Mouse (Mus musculus): Measurements from ENCODE around the gene Gpr83. TPM values are rescaled to one million over a fixed set of nuclear protein-coding genes. Genes with fewer than 3 reads are reported as not detected.
"Not testable (repeated sequence)": the region's sequence is repeated elsewhere in the genome, so short reads cannot be mapped to it uniquely, and the experiment has no call there.

Gpr83 gene
- polyA plus RNA-seq, 1 experiment from 2014 or later = 1.7 TPM

- H3K4me1 ChIP-seq (ENCODE audit: control insufficient read depth, insufficient read depth, low read depth, low read length) = peaks cover 3% of the 10 kb centered on the region; the same call in 1 of the 2 replicates
- no peak overlapping the region for H3K4me3 ChIP-seq (ENCODE audit: low read length)
- H3K36me3 ChIP-seq (ENCODE audit: control insufficient read depth, insufficient read depth, low read length) = no peaks in the 10 kb centered on the region
- H3K9me3 ChIP-seq (ENCODE audit: control insufficient read depth, low read length) = no peaks in the 10 kb centered on the region
- no peak for ATAC-seq
- no peak overlapping the region for H3K4me2 ChIP-seq (ENCODE audit: low read length)
- no peaks in the 10 kb centered on the region for H3K27me3 ChIP-seq (replicated peaks; ENCODE audit: control insufficient read depth, insufficient read depth, low read length)
- 72% methylated on average over 5 of the region's 5 CpGs for whole genome bisulfite sequencing
- H3K9ac ChIP-seq (ENCODE audit: low read depth, low read length) = no peak overlapping the region
- no peak overlapping the region for H3K27ac ChIP-seq (ENCODE audit: low read depth, low read length)
These were observed 15.9 kb downstream of the Gpr83 start for GRCm38 (mm10) chr9:14875743-14876507.

- H3K9me3 ChIP-seq (ENCODE audit: control insufficient read depth, low read length); H3K27me3 ChIP-seq (replicated peaks; ENCODE audit: control insufficient read depth, insufficient read depth, low read length); ATAC-seq; H3K4me3 ChIP-seq (ENCODE audit: low read length); H3K4me2 ChIP-seq (ENCODE audit: low read length); H3K27ac ChIP-seq (ENCODE audit: low read depth, low read length); H3K4me1 ChIP-seq (ENCODE audit: control insufficient read depth, insufficient read depth, low read depth, low read length); H3K36me3 ChIP-seq (ENCODE audit: control insufficient read depth, insufficient read depth, low read length); H3K9ac ChIP-seq (ENCODE audit: low read depth, low read length): not testable (repeated sequence)
- WGBS = 37% methylated on average over 8 of the region's 8 CpGs
These were observed 16.6 kb downstream of the Gpr83 start for GRCm38 (mm10) chr9:14876566-14876965.

- no peak for ATAC-seq
- Histone ChIP-seq H3K4me3 (ENCODE audit: low read length) (no peak overlapping the region), H3K27ac (ENCODE audit: low read depth, low read length) (no peak overlapping the region), H3K4me1 (ENCODE audit: control insufficient read depth, insufficient read depth, low read depth, low read length) (no peaks in the 10 kb centered on the region), H3K9me3 (ENCODE audit: control insufficient read depth, low read length) (no peaks in the 10 kb centered on the region), H3K4me2 (ENCODE audit: low read length) (no peak overlapping the region), H3K27me3 (replicated peaks; ENCODE audit: control insufficient read depth, insufficient read depth, low read length) (no peaks in the 10 kb centered on the region), H3K9ac (ENCODE audit: low read depth, low read length) (no peak overlapping the region), H3K36me3 (ENCODE audit: control insufficient read depth, insufficient read depth, low read length) (no peaks in the 10 kb centered on the region)
- WGBS = 69% methylated on average over 4 of the region's 4 CpGs
These were observed 24.6 kb downstream of the Gpr83 start for GRCm38 (mm10) chr9:14884641-14885040.

GRCm38 (mm10) chr9:14885151-14885550, 25.1 kb downstream of the Gpr83 start:
- Histone ChIP-seq H3K27me3 (replicated peaks; ENCODE audit: control insufficient read depth, insufficient read depth, low read length) (no peaks in the 10 kb centered on the region), H3K9ac (ENCODE audit: low read depth, low read length) (no peak overlapping the region), H3K27ac (ENCODE audit: low read depth, low read length) (no peak overlapping the region)

GRCm38 (mm10) chr9:14885954-14886353, 25.9 kb downstream of the Gpr83 start:
- 86% methylated on average over 1 of the region's 1 CpGs for WGBS
- Histone ChIP-seq H3K9me3 (ENCODE audit: control insufficient read depth, low read length) (no peaks in the 10 kb centered on the region), H3K36me3 (ENCODE audit: control insufficient read depth, insufficient read depth, low read length) (no peaks in the 10 kb centered on the region), H3K9ac (ENCODE audit: low read depth, low read length) (no peak overlapping the region), H3K4me3 (ENCODE audit: low read length) (no peak overlapping the region), H3K4me2 (ENCODE audit: low read length) (no peak overlapping the region), H3K4me1 (ENCODE audit: control insufficient read depth, insufficient read depth, low read depth, low read length) (no peaks in the 10 kb centered on the region), H3K27me3 (replicated peaks; ENCODE audit: control insufficient read depth, insufficient read depth, low read length) (no peaks in the 10 kb centered on the region), H3K27ac (ENCODE audit: low read depth, low read length) (no peak overlapping the region)
- no peak for ATAC-seq

More at GRCm38 (mm10) chr9:14885151-14885550, 25.1 kb downstream of the Gpr83 start:
- no peak for ATAC-seq
- no peaks in the 10 kb centered on the region for H3K9me3 ChIP-seq (ENCODE audit: control insufficient read depth, low read length)
- H3K36me3 ChIP-seq (ENCODE audit: control insufficient read depth, insufficient read depth, low read length) = no peaks in the 10 kb centered on the region
- H3K4me2 ChIP-seq (ENCODE audit: low read length) = no peak overlapping the region
- no peaks in the 10 kb centered on the region for H3K4me1 ChIP-seq (ENCODE audit: control insufficient read depth, insufficient read depth, low read depth, low read length)
- H3K4me3 ChIP-seq (ENCODE audit: low read length) = no peak overlapping the region

GRCm38 (mm10) chr9:14887787-14888382, 27.9 kb downstream of the Gpr83 start:
- H3K9me3 ChIP-seq (ENCODE audit: control insufficient read depth, low read length) = no peaks in the 10 kb centered on the region
- H3K4me3 ChIP-seq (ENCODE audit: low read length) = no peak overlapping the region
- H3K4me2 ChIP-seq (ENCODE audit: low read length) = no peak overlapping the region
- WGBS = 82% methylated on average over 6 of the region's 6 CpGs
- H3K27me3 ChIP-seq (replicated peaks; ENCODE audit: control insufficient read depth, insufficient read depth, low read length) = no peaks in the 10 kb centered on the region
- no peak overlapping the region for H3K27ac ChIP-seq (ENCODE audit: low read depth, low read length)
- ATAC-seq = no peak
- peaks cover 3% of the 10 kb centered on the region; the same call in 1 of the 2 replicates for H3K4me1 ChIP-seq (ENCODE audit: control insufficient read depth, insufficient read depth, low read depth, low read length)
- H3K9ac ChIP-seq (ENCODE audit: low read depth, low read length) = no peak overlapping the region
- no peaks in the 10 kb centered on the region for H3K36me3 ChIP-seq (ENCODE audit: control insufficient read depth, insufficient read depth, low read length)

- H3K4me2 ChIP-seq (ENCODE audit: low read length) = no peak overlapping the region
- H3K27me3 ChIP-seq (replicated peaks; ENCODE audit: control insufficient read depth, insufficient read depth, low read length) = no peaks in the 10 kb centered on the region
- no peak overlapping the region for H3K9ac ChIP-seq (ENCODE audit: low read depth, low read length)
- H3K9me3 ChIP-seq (ENCODE audit: control insufficient read depth, low read length) = no peaks in the 10 kb centered on the region
- H3K27ac ChIP-seq (ENCODE audit: low read depth, low read length) = no peak overlapping the region
- H3K4me1 ChIP-seq (ENCODE audit: control insufficient read depth, insufficient read depth, low read depth, low read length) = peaks cover 3% of the 10 kb centered on the region; the same call in 1 of the 2 replicates
- 66% methylated on average over 6 of the region's 6 CpGs for WGBS
- H3K4me3 ChIP-seq (ENCODE audit: low read length) = no peak overlapping the region
- ATAC-seq = no peak
- H3K36me3 ChIP-seq (ENCODE audit: control insufficient read depth, insufficient read depth, low read length) = no peaks in the 10 kb centered on the region
These were observed 28.7 kb downstream of the Gpr83 start for GRCm38 (mm10) chr9:14888671-14889070.

GRCm38 (mm10) chr9:14890699-14891098, 30.7 kb downstream of the Gpr83 start:
- no peak for ATAC-seq
- 49% methylated on average over 3 of the region's 3 CpGs for WGBS
- H3K9ac ChIP-seq (ENCODE audit: low read depth, low read length) = no peak overlapping the region
- H3K4me2 ChIP-seq (ENCODE audit: low read length) = no peak overlapping the region
- no peak overlapping the region for H3K4me3 ChIP-seq (ENCODE audit: low read length)
- H3K9me3 ChIP-seq (ENCODE audit: control insufficient read depth, low read length) = no peaks in the 10 kb centered on the region
- H3K27me3 ChIP-seq (replicated peaks; ENCODE audit: control insufficient read depth, insufficient read depth, low read length) = no peaks in the 10 kb centered on the region
- H3K4me1 ChIP-seq (ENCODE audit: control insufficient read depth, insufficient read depth, low read depth, low read length) = peaks cover 4% of the 10 kb centered on the region; the same call in 1 of the 2 replicates
- H3K27ac ChIP-seq (ENCODE audit: low read depth, low read length) = no peak overlapping the region
- H3K36me3 ChIP-seq (ENCODE audit: control insufficient read depth, insufficient read depth, low read length) = no peaks in the 10 kb centered on the region

- no peaks in the 10 kb centered on the region for H3K27me3 ChIP-seq (replicated peaks; ENCODE audit: control insufficient read depth, insufficient read depth, low read length)
- no peaks in the 10 kb centered on the region for H3K36me3 ChIP-seq (ENCODE audit: control insufficient read depth, insufficient read depth, low read length)
- H3K4me2 ChIP-seq (ENCODE audit: low read length) = no peak overlapping the region
- H3K9ac ChIP-seq (ENCODE audit: low read depth, low read length) = no peak overlapping the region
- H3K4me3 ChIP-seq (ENCODE audit: low read length) = no peak overlapping the region
- WGBS = 63% methylated on average over 5 of the region's 5 CpGs
- H3K27ac ChIP-seq (ENCODE audit: low read depth, low read length) = no peak overlapping the region
- peaks cover 5% of the 10 kb centered on the region; the same call in 1 of the 2 replicates for H3K4me1 ChIP-seq (ENCODE audit: control insufficient read depth, insufficient read depth, low read depth, low read length)
- ATAC-seq = no peak
- no peaks in the 10 kb centered on the region for H3K9me3 ChIP-seq (ENCODE audit: control insufficient read depth, low read length)
These were observed 31.9 kb downstream of the Gpr83 start for GRCm38 (mm10) chr9:14891891-14892290.

All from hindbrain, embryonic 16.5 days (tissue).